Mouse (Mus musculus) gastrocnemius, postnatal 25 days (tissue): ENCODE data around the gene Serpina3f. TPM values are rescaled to one million over a fixed set of nuclear protein-coding genes. Genes with fewer than 3 reads are reported as not detected.

ENCODE experiments used
- DNase-seq: peaks from one replicate; pipeline ENCODE4 v3.0.0; 2022
- total RNA-seq, 2 experiments: library from RNA; stranded (reverse); gene quantifications; 1 replicate in 1 of 2; 2 replicates in 1 of 2; pipeline ENCODE4 v1.2.3; 2021

Gene Serpina3f
- total RNA-seq, 2 experiments from 2014 or later, result not detected

DNA sequence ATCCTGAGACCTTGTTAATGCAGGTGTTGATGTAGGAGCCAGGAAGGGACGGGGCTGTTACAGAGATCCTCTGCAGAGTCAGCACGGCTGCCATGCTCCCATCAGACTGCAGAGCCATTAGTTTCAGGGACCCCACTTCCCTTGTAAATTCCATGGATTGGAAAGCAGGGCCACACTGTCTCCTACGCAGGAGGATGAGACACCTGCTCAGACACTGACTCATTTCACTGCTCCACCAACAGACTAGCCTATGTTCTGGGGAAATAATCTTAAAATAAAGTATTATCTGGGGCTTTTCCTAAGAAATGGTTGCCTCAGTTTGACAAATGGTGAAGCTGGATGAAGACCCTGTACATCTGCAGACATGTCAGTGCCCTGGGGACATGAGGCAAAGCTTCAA is 33.9 kb downstream of the Serpina3f start:
- DNase-seq, result no peak

GRCm38 (mm10) chr12:104261041-104261440 is 46.7 kb downstream of the Serpina3f start:
- no peak for DNase-seq

GRCm38 (mm10) chr12:104262863-104263262 is 48.5 kb downstream of the Serpina3f start, which contains the start of gene Serpina3i:
Serpina3i (plus strand) TSS chr12:104263122.
- DNase-seq, result no peak

GRCm38 (mm10) chr12:104266374-104266773 is 52.0 kb downstream of the Serpina3f start:
- no peak for DNase-seq

Other genes starting within 250 kb of the Serpina3f start
- not detected for gene Serpina11, start 224.6 kb upstream of the Serpina3f start, total RNA-seq
- gene Serpina9, start 200.8 kb upstream of the Serpina3f start, total RNA-seq, result not detected
- gene Serpina12, start 170.1 kb upstream of the Serpina3f start, total RNA-seq, result not detected
- not detected for gene Serpina5, start 113.4 kb upstream of the Serpina3f start, total RNA-seq
- not detected for gene Serpina3a, start 101.8 kb upstream of the Serpina3f start, total RNA-seq
- gene Serpina3b, start 86.5 kb upstream of the Serpina3f start, total RNA-seq, result not detected
- gene Serpina3c, start 60.7 kb upstream of the Serpina3f start, total RNA-seq, result 1 to 10 TPM in 1 of 2 experiments, under 1 TPM in 1; 0.72 to 6.2 TPM
- not detected for gene Serpina3g, start 21.7 kb downstream of the Serpina3f start, total RNA-seq
- gene Serpina3i, start 48.6 kb downstream of the Serpina3f start, total RNA-seq, result not detected
- gene Serpina3j, start 100.0 kb downstream of the Serpina3f start, total RNA-seq, result not detected
- under 1 TPM; 0.13 to 0.62 TPM for gene Serpina3k, start 123.9 kb downstream of the Serpina3f start, total RNA-seq
- under 1 TPM in 1 of 2 experiments, not detected in 1; 0.59 TPM for gene Serpina3m, start 123.9 kb downstream of the Serpina3f start, total RNA-seq
- 10 to 100 TPM in 1 of 2 experiments, 1 to 10 TPM in 1; 2.4 to 14.9 TPM for gene Serpina3n, start 192.2 kb downstream of the Serpina3f start, total RNA-seq